Mouse (Mus musculus): ENCODE measurements around the gene Ccdc136. TPM values are rescaled to one million over a fixed set of nuclear protein-coding genes. Genes with fewer than 3 reads are reported as not detected.
"Not testable (repeated sequence)": the region's sequence is repeated elsewhere in the genome, so short reads cannot be mapped to it uniquely, and the experiment has no call there.

The Ccdc136 gene
- 0.49 TPM in 1 of 2 replicates, not detected in the other for total RNA-seq (2017)

GRCm38 (mm10) chr6:29395910-29396713, at the start of gene Ccdc136:
Gene Ccdc136 (plus strand): TSS chr6:29396309.
- ATAC-seq (ENCODE audit: extremely low read depth, insufficient number of reproducible peaks, low FRiP score, poor library complexity, severe bottlenecking), result no peak

GRCm38 (mm10) chr6:29346512-29346911, 49.6 kb upstream of the Ccdc136 start:
- ATAC-seq (ENCODE audit: extremely low read depth, insufficient number of reproducible peaks, low FRiP score, poor library complexity, severe bottlenecking), result not testable (repeated sequence)

DNA sequence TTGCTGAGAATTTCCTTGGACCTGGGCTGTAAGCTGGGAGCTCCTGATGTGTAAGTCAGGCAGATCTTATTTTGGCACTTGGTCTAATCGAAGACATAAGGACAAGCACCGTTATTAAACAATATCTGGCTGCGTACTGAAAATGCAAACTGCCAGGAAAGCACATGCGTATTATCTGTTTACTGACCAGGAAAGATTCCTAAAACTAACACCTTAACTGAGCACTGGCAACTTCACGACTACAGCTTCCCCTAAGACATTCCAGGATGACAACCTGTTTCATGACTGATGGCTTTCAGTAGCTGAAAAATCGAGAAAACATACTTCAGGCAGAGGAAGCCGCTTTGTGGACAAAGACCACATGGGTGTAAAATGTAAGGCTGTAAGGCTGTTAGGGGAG, 48.9 kb upstream of the Ccdc136 start:
- no peak for ATAC-seq (ENCODE audit: extremely low read depth, insufficient number of reproducible peaks, low FRiP score, poor library complexity, severe bottlenecking)

- peak; percentile 97 for ATAC-seq (ENCODE audit: extremely low read depth, insufficient number of reproducible peaks, low FRiP score, poor library complexity, severe bottlenecking)
These were observed 48.3 kb upstream of the Ccdc136 start, which contains the start of gene Calu for GRCm38 (mm10) chr6:29347665-29348370. Gene Calu (plus strand): TSS chr6:29348069.

- ATAC-seq (ENCODE audit: extremely low read depth, insufficient number of reproducible peaks, low FRiP score, poor library complexity, severe bottlenecking), result no peak
These were observed 47.8 kb upstream of the Ccdc136 start for GRCm38 (mm10) chr6:29348371-29348724.

DNA sequence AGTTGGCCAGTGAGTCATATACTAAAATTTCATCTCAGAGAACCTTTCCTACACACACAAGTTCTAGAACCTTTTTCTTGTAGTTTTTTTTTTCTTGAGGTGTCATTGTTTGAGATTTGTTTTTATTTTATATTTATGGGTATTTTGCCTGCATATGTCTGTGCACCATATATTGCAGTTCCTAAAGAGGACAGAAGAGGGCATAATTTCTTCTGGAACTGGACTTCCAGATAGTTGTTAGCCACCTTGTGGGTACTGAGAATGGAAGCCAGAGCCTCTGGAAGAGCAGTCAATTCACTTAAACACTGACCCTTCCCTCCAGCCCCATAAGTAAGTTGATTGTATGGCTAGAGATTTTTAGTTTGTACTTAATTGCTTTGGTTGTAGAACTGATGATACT, 44.5 kb upstream of the Ccdc136 start:
- no peak for ATAC-seq (ENCODE audit: extremely low read depth, insufficient number of reproducible peaks, low FRiP score, poor library complexity, severe bottlenecking)

GRCm38 (mm10) chr6:29352816-29353215, 43.3 kb upstream of the Ccdc136 start:
- ATAC-seq (ENCODE audit: extremely low read depth, insufficient number of reproducible peaks, low FRiP score, poor library complexity, severe bottlenecking), result no peak

DNA sequence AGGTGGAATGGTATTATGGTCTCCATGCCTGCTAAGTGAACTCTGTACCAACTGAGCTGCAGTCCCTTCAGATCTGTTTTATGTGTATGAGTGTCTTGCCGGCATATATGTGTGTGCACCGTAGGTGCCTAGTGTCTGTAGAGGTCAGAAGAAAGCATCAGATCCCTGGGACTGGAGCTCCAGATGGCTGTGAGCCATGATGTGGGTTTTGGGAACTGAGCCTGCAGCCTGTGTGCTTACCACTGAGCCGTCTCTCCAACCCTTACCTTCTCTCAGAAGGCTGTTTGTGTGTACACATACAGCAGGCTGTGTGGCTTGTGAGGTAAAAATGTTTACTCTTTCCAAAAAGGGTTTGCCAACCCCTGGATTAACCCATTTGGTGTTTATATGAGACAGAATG, 36.7 kb upstream of the Ccdc136 start:
- ATAC-seq (ENCODE audit: extremely low read depth, insufficient number of reproducible peaks, low FRiP score, poor library complexity, severe bottlenecking), result no peak

- ATAC-seq (ENCODE audit: extremely low read depth, insufficient number of reproducible peaks, low FRiP score, poor library complexity, severe bottlenecking), result no peak
These were observed 35.9 kb upstream of the Ccdc136 start for GRCm38 (mm10) chr6:29360211-29360610.

DNA sequence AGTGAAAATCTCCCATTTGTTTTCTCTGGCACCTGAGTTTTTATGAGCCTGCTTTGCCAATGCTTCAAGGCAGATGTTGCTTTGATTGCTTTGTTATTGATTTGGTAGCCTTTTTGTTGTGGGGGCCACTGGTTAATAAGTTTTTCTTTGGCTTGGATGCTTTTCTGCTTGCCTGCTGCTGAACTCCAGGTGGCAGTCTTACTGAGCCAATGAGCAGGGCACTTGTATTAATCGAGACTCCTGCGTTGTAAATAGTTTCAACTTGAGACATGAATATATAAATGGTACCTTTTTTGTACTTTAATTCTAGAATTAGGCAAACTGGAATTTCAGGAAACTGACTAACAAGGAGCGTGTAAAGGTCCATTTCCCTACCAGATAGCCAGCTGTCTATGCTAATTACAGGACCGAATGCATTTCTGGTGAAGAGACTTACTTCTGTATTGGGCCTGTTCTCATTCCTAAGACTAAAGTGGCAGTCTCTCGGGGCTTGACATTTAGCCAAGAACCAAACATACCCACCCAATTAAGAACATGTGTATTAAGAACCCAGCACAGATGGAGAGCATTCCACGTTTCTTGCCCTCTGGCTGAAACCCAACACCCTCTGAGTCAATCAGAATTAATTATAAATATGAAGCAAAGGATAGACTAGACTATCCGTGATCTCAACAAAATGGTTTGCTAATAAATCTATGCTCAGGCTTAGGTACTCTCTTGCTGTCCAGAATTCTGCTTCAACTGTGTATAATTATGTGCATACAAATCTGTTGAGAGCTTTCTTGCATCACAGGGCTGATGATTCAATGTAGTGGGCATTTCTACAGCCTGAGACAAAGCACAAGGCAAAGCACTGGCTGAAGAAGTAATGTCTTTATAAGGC, 33.6 kb upstream of the Ccdc136 start:
- no peak for ATAC-seq (ENCODE audit: extremely low read depth, insufficient number of reproducible peaks, low FRiP score, poor library complexity, severe bottlenecking)

DNA sequence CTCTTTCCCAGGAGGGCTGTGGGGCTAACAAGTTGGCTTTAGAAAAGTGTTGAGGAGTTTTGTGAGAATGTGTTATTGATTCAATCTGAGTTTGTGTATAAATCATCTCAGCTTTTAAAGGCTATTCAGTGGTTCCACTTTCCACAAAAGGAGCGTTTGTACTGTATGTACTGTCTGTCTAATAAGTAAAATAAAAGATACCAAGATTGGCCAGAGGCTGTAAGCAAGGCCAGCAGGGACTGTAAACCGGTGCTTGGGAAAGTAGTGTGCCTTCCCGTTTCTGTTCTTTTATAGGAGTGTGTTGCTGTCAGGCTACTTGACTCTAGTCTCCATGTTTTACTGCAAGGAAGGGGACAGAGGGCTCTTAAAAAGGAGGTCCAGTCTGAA, 33.0 kb upstream of the Ccdc136 start:
- no peak for ATAC-seq (ENCODE audit: extremely low read depth, insufficient number of reproducible peaks, low FRiP score, poor library complexity, severe bottlenecking)

- no peak for ATAC-seq (ENCODE audit: extremely low read depth, insufficient number of reproducible peaks, low FRiP score, poor library complexity, severe bottlenecking)
These were observed 30.8 kb upstream of the Ccdc136 start for GRCm38 (mm10) chr6:29365277-29365676.

- ATAC-seq (ENCODE audit: extremely low read depth, insufficient number of reproducible peaks, low FRiP score, poor library complexity, severe bottlenecking), result no peak
These were observed 18.7 kb upstream of the Ccdc136 start for GRCm38 (mm10) chr6:29377386-29377785.

- no peak for ATAC-seq (ENCODE audit: extremely low read depth, insufficient number of reproducible peaks, low FRiP score, poor library complexity, severe bottlenecking)
These were observed 17.4 kb upstream of the Ccdc136 start for GRCm38 (mm10) chr6:29378678-29379077.

DNA sequence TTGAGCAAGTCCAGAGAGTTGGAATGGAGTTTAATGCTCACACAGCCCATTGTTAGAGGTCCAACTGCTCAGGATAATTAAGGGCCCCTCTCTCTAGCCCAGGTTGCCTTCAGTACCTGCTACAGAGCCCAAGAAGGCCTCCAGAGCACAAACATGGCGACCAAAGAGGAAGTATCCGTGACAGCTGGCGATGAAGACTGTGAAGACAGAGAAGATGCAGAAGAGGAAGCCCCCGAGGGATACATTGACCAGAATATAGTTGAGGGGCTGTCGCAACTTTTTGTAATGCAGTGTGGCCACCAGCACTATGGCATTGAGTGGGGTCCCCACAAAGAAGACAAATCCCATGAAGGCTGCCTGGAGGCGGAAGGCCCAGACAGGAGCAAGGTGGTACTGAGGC, 16.2 kb upstream of the Ccdc136 start:
- ATAC-seq (ENCODE audit: extremely low read depth, insufficient number of reproducible peaks, low FRiP score, poor library complexity, severe bottlenecking), result no peak

DNA sequence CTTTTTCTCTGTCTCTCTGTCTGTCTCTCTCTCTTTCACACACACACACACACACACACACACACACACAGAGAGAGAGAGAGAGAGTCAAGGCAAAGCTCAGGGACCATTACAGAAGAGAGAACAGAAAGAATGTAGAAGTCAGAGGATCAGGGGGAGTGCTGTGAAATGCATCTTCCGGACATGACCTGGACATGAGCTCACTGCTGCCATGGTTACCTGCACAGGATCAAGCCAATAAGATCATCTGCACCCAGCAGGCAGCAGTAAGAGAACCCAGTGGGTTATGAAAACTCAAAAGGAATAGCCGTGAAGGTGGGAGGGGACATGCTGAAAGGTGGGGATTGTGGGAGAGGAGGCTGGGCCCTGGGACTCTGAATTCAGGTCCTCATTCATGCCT, 13.7 kb upstream of the Ccdc136 start:
- ATAC-seq (ENCODE audit: extremely low read depth, insufficient number of reproducible peaks, low FRiP score, poor library complexity, severe bottlenecking), result no peak

DNA sequence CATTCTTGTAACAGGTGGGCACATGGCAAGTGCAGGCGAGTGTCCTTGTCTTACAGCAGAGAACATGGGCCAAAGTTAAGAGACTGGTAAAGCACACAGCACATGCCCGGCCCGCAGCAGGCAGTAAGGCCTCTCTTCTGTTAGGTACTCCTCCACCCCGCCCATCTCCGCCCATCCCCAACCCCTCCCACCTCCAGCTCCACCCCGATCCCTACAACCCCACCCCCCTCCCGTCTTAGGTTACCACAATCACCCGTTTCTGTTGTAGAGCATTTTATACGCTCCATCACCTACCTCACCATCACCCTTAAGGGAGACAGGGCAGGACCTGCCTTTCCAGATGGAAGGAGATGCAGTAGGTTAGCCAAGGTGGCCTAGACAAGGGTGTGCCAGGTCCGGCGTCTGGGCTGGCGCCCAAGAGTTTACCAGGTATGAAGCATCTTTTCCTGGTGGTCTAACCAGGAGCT, 8.0 kb upstream of the Ccdc136 start, which contains the start of gene Opn1sw:
Opn1sw (minus strand) TSS at position 417 of the 467 bp plus-strand sequence.
- ATAC-seq (ENCODE audit: extremely low read depth, insufficient number of reproducible peaks, low FRiP score, poor library complexity, severe bottlenecking), result no peak

DNA sequence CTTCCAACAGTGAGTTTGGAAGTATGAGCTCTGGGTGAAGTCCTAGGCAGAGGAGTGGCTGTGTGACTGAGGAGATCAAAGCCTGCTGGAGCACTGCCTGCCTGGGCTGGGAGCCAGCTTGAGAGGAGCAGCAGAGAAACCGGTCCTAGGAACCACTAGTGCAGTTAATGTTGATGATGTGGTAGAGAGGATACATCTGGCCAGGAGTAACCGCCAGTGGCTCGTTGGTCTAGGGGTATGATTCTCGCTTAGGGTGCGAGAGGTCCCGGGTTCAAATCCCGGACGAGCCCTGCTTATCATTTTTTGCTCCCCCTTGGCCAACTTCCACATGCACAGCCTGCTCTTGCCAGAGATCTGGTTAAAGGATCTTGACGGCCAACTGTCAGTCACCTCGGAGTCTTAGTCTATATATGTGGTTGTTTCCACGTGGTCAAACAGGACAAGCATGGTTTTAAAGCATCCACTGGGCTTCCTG, 7.5 kb upstream of the Ccdc136 start:
- no peak for ATAC-seq (ENCODE audit: extremely low read depth, insufficient number of reproducible peaks, low FRiP score, poor library complexity, severe bottlenecking)

DNA sequence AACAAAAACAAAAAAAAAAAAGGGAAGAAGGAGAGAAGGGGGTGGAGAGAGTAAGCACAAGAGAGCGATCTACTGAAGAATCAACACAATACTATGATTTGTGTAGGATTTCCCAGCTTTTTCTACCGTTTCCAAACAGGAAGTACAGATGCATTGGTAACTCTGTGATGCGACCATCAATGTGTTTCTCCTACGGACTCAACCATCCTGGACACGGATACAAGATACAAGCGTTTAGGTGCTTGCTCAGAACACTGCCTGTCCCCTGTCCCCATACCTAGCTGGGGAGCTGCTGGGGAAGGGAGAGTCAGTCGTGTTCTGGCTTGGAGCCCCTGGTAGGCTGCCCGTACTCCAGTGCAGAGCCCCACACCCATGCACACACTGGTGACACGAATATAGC, 6.7 kb upstream of the Ccdc136 start:
- no peak for ATAC-seq (ENCODE audit: extremely low read depth, insufficient number of reproducible peaks, low FRiP score, poor library complexity, severe bottlenecking)
